Mouse (Mus musculus) forebrain, embryonic 12.5 days (tissue): ENCODE measurements around the gene Nmi. TPM values are rescaled to one million over a fixed set of nuclear protein-coding genes. Genes with fewer than 3 reads are reported as not detected.

Experiments used
- ATAC-seq: fragments of 200-750 bp; cut with Nextera tagmentation; 2 replicates; pipeline ENCODE4 v1.8.0; 2017; ENCODE audit warnings: moderate TSS enrichment; ENCODE audit not compliant: low FRiP score
- H3K27ac ChIP-seq: fragments of 300-500 bp; sonication (generic); 2 replicates; pipeline ENCODE4 v1.5.1; 2016; ENCODE audit warnings: mild to moderate bottlenecking
- H3K27me3 ChIP-seq: fragments of 300-500 bp; sonication (generic); 2 replicates; pipeline ENCODE4 v1.6.1; 2016; ENCODE audit warnings: mild to moderate bottlenecking
- H3K36me3 ChIP-seq: fragments of 300-500 bp; sonication (generic); replicated peaks from 2 replicates; pipeline ENCODE4 v1.6.1; 2016; ENCODE audit warnings: mild to moderate bottlenecking
- H3K4me1 ChIP-seq: fragments of 300-500 bp; sonication (generic); 2 replicates; pipeline ENCODE4 v1.6.1; 2016
- H3K4me2 ChIP-seq: fragments of 300-500 bp; sonication (generic); 2 replicates; pipeline ENCODE4 v1.6.1; 2016; ENCODE audit warnings: mild to moderate bottlenecking, moderate library complexity
- H3K4me3 ChIP-seq: fragments of 300-500 bp; sonication (generic); replicated peaks from 2 replicates; pipeline ENCODE4 v1.5.1; 2016; ENCODE audit warnings: mild to moderate bottlenecking
- H3K9ac ChIP-seq: fragments of 300-500 bp; sonication (generic); 2 replicates; pipeline ENCODE4 v1.6.1; 2016; ENCODE audit warnings: mild to moderate bottlenecking
- H3K9me3 ChIP-seq: fragments of 300-500 bp; sonication (generic); 2 replicates; pipeline ENCODE4 v1.6.1; 2016
- WGBS: fragments of 180-500 bp; shearing (Covaris S2); methylation state at CpG from one replicate; pipeline ENCODE4 v1.1.7; 2016; 5-methylcytosine and 5-hydroxymethylcytosine counted together
- polyA plus RNA-seq: library from polyadenylated mRNA; unstranded; fragments of >200 nt; fragmentation: Nextera tagmentation; extraction: Ambion mirVana; gene quantifications from 2 replicates; pipeline ENCODE4 v1.2.1, GENCODE M21; 2016

Gene Nmi
- polyA plus RNA-seq, 1 experiment from 2014 or later, result 4.8 TPM

GRCm38 (mm10) chr2:51937004-51937403 is 36.3 kb downstream of the Nmi start:
- ATAC-seq, result no peak
- 67% methylated on average over 6 of the region's 6 CpGs for WGBS
- H3K9me3 ChIP-seq, result no peaks in the 10 kb centered on the region
- no peak overlapping the region for H3K4me3 ChIP-seq
- H3K36me3 ChIP-seq, result no peaks in the 10 kb centered on the region
- no peak overlapping the region for H3K27ac ChIP-seq
- H3K4me1 ChIP-seq, result peaks cover 8% of the 10 kb centered on the region
- H3K4me2 ChIP-seq, result no peak overlapping the region
- peaks cover 7% of the 10 kb centered on the region for H3K27me3 ChIP-seq
- no peak overlapping the region for H3K9ac ChIP-seq

GRCm38 (mm10) chr2:51936585-51936984 is 36.7 kb downstream of the Nmi start:
- no peak for ATAC-seq
- H3K4me3 ChIP-seq, result no peak overlapping the region
- WGBS, result 82% methylated on average over 3 of the region's 3 CpGs

GRCm38 (mm10) chr2:51935921-51936320 is 37.4 kb downstream of the Nmi start:
- Histone ChIP-seq H3K36me3 (no peaks in the 10 kb centered on the region), H3K9me3 (no peaks in the 10 kb centered on the region), H3K4me1 (peaks cover 8% of the 10 kb centered on the region), H3K4me3 (no peak overlapping the region), H3K9ac (no peak overlapping the region), H3K27ac (no peak overlapping the region), H3K4me2 (no peak overlapping the region), H3K27me3 (peaks cover 7% of the 10 kb centered on the region)
- WGBS, result 94% methylated on average over 7 of the region's 7 CpGs
- no peak for ATAC-seq

More at GRCm38 (mm10) chr2:51936585-51936984, 36.7 kb downstream of the Nmi start:
- H3K27me3 ChIP-seq, result peaks cover 7% of the 10 kb centered on the region
- no peaks in the 10 kb centered on the region for H3K9me3 ChIP-seq
- H3K4me2 ChIP-seq, result no peak overlapping the region
- H3K4me1 ChIP-seq, result peaks cover 8% of the 10 kb centered on the region
- no peak overlapping the region for H3K9ac ChIP-seq
- H3K36me3 ChIP-seq, result no peaks in the 10 kb centered on the region
- H3K27ac ChIP-seq, result no peak overlapping the region

DNA sequence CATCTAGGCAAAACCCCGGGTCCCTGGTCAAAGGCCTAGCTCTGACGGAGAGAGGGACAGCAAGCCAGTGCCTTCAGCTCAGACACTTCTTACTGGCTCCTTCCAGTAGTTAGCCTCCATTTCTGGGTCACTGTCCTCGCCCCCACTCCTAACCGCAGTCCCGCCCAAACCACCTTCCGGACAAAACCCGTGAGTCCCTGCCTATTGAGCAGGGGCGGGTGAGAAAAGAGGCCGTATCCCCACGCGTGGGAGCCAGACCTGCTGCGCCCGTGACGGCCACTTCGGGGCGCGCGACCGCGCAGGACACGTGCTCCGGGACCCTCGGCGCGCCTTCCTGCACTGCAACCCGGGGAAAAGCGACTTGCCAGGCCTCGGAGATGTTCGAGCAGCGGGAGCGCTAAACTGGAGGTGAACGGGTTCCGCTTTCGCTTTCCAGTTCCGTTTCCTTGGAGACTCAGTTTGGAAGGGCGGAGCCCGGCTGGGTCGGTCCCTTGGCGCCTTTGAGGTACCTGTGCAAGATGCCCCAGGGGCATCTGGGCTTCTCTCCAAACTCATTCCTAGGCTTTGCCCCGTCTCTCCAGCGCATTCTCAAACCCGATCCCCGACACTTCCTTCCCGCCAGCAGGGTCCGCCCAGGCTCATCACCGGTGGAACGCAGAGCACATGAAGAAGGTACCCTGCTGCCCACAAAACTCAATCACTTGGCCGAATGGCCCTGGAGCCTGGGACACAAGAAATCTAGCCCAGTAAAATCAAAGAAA is 38.5 kb downstream of the Nmi start, which contains the start of gene Rbm43:
Gene Rbm43, minus strand, starts transcription at position 590 of the 761 bp plus-strand sequence.
- Histone ChIP-seq H3K9ac (peak within 1 kb of the TSS; percentile 56), H3K27ac (no peak within 1 kb of the TSS), H3K9me3 (no peaks in the 10 kb centered on the region), H3K4me3 (peak within 1 kb of the TSS; percentile 49), H3K4me2 (peak within 1 kb of the TSS; percentile 85), H3K36me3 (no peaks in the 10 kb centered on the region), H3K4me1 (peaks cover 8% of the 10 kb centered on the region), H3K27me3 (peaks cover 7% of the 10 kb centered on the region)
- ATAC-seq, result peak; percentile 91
- WGBS, result 2% methylated on average over 48 of the region's 48 CpGs

- peak overlapping the region; percentile 85 for H3K4me2 ChIP-seq
- 81% methylated on average over 11 of the region's 12 CpGs for WGBS
- no peaks in the 10 kb centered on the region for H3K9me3 ChIP-seq
- no peak overlapping the region for H3K27ac ChIP-seq
- H3K4me3 ChIP-seq, result no peak overlapping the region
- no peak for ATAC-seq
- H3K27me3 ChIP-seq, result peaks cover 7% of the 10 kb centered on the region
- H3K4me1 ChIP-seq, result peaks cover 8% of the 10 kb centered on the region
- no peak overlapping the region for H3K9ac ChIP-seq
- no peaks in the 10 kb centered on the region for H3K36me3 ChIP-seq
These were observed 39.8 kb downstream of the Nmi start for GRCm38 (mm10) chr2:51933341-51934134.

- no peak for ATAC-seq
- Histone ChIP-seq H3K4me2 (no peak overlapping the region), H3K27me3 (peaks cover 7% of the 10 kb centered on the region), H3K9ac (no peak overlapping the region), H3K4me3 (no peak overlapping the region), H3K27ac (no peak overlapping the region), H3K36me3 (no peaks in the 10 kb centered on the region), H3K4me1 (peaks cover 8% of the 10 kb centered on the region), H3K9me3 (no peaks in the 10 kb centered on the region)
- 99% methylated on average over 7 of the region's 7 CpGs for WGBS
These were observed 42.1 kb downstream of the Nmi start for GRCm38 (mm10) chr2:51931241-51931640.

DNA sequence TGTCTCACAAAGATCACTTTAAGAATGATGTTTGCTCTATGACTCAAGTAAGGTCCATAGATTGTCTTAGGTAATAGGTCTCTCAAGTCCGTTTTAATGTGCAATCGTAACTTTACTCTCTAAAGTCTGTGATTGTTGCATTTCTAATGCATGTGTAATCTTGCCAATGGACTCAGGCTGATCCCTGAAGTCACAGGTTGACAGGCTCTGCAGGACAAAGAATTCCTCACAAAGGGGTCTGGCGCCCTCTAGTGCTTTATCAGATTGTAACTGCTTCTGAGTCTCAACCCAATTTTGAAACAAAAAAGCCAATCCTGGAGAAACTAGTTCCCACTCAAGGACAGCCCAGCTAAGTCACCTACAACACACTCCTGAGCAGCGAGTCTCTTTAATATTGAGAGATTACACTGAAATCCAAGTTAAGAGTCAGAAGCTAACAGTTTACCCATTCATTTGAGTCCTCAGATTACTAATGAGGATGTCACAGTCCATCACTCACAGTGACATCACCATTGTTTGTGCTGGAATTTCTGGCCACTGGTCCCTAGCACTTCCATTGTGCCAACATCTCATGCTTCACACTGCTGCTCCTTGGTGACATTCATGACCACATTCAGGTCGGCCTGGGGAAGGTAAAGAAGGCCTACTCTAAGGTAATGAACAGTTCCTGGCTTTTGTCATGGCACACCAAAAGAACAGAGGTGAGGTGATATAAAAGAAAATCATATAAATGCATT is 58.2 kb downstream of the Nmi start:
- Histone ChIP-seq H3K36me3 (no peaks in the 10 kb centered on the region), H3K4me1 (peaks cover 4% of the 10 kb centered on the region; the same call in 1 of the 2 replicates), H3K4me2 (no peak overlapping the region), H3K9me3 (no peaks in the 10 kb centered on the region), H3K4me3 (no peak overlapping the region), H3K27ac (no peak overlapping the region), H3K27me3 (no peaks in the 10 kb centered on the region), H3K9ac (no peak overlapping the region)
- WGBS, result 13% methylated on average over 5 of the region's 5 CpGs
- ATAC-seq, result peak; percentile 68

- no peak overlapping the region for H3K4me3 ChIP-seq
- no peaks in the 10 kb centered on the region for H3K9me3 ChIP-seq
- H3K36me3 ChIP-seq, result no peaks in the 10 kb centered on the region
- peaks cover 4% of the 10 kb centered on the region; the same call in 1 of the 2 replicates for H3K4me1 ChIP-seq
- H3K9ac ChIP-seq, result no peak overlapping the region
- no peak overlapping the region for H3K27ac ChIP-seq
- 0 out of 2 replicates have a peak, but pooled peaks have one; percentile 30 for ATAC-seq
- 61% methylated on average over 7 of the region's 7 CpGs for WGBS
- H3K27me3 ChIP-seq, result no peaks in the 10 kb centered on the region
- no peak overlapping the region for H3K4me2 ChIP-seq
These were observed 58.8 kb downstream of the Nmi start for GRCm38 (mm10) chr2:51914532-51914931.

DNA sequence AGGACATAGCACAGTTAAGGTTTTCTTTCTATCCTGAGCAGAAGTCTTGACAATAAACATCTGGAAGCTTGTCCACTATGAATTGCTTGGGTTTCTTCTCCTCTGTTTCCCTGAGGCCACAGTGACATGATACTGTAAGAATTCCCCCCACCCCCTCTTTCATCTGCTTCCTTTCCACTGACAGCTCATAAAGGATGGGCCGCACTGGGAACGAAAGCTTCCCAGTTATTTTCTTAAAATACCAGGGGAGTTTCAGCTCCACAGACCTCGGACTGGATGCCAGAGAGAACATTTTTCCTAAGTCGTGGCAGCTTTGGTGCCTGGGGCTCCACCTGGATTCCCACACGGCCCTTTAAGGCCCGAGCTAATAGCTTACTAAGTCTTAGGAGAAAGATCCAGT is 60.6 kb downstream of the Nmi start:
- no peak overlapping the region for H3K4me3 ChIP-seq
- ATAC-seq, result no peak
- H3K27me3 ChIP-seq, result no peaks in the 10 kb centered on the region
- no peak overlapping the region for H3K4me2 ChIP-seq
- WGBS, result 71% methylated on average over 6 of the region's 6 CpGs
- H3K4me1 ChIP-seq, result peaks cover 4% of the 10 kb centered on the region; the same call in 1 of the 2 replicates
- no peaks in the 10 kb centered on the region for H3K36me3 ChIP-seq
- no peak overlapping the region for H3K9ac ChIP-seq
- no peak overlapping the region for H3K27ac ChIP-seq
- no peaks in the 10 kb centered on the region for H3K9me3 ChIP-seq

DNA sequence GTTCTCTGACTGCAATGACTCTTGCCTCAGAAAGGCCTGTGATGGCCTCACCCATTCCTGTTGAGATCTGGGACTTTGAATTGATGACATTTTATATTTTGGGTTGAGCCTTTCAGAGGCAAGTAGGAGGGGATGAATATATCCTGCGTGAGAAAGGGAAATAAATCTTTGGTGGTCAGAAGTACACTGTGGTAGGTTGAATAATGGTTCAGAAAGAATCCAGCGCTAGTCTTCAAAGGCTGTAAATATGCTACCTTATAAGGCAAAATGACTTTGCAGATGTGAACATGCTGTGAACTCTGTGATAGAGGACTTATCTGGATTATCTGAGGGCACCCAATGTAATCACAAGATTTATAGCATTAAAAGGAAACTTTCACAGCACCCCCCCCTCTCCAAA is 61.4 kb downstream of the Nmi start:
- no peak overlapping the region for H3K4me2 ChIP-seq
- H3K4me3 ChIP-seq, result no peak overlapping the region
- H3K36me3 ChIP-seq, result no peaks in the 10 kb centered on the region
- peaks cover 7% of the 10 kb centered on the region; the same call in 1 of the 2 replicates for H3K4me1 ChIP-seq
- no peaks in the 10 kb centered on the region for H3K27me3 ChIP-seq
- no peak overlapping the region for H3K27ac ChIP-seq
- WGBS, result 94% methylated on average over 2 of the region's 2 CpGs
- ATAC-seq, result no peak
- H3K9me3 ChIP-seq, result no peaks in the 10 kb centered on the region
- H3K9ac ChIP-seq, result no peak overlapping the region

GRCm38 (mm10) chr2:51907538-51908110 is 65.7 kb downstream of the Nmi start:
- H3K27ac ChIP-seq, result no peak overlapping the region
- no peaks in the 10 kb centered on the region for H3K27me3 ChIP-seq
- no peak for ATAC-seq
- H3K9me3 ChIP-seq, result no peaks in the 10 kb centered on the region
- no peak overlapping the region for H3K4me2 ChIP-seq
- 60% methylated on average over 4 of the region's 4 CpGs for WGBS
- H3K4me3 ChIP-seq, result no peak overlapping the region
- H3K36me3 ChIP-seq, result no peaks in the 10 kb centered on the region
- H3K4me1 ChIP-seq, result peaks cover 3% of the 10 kb centered on the region; the same call in 1 of the 2 replicates
- H3K9ac ChIP-seq, result no peak overlapping the region

DNA sequence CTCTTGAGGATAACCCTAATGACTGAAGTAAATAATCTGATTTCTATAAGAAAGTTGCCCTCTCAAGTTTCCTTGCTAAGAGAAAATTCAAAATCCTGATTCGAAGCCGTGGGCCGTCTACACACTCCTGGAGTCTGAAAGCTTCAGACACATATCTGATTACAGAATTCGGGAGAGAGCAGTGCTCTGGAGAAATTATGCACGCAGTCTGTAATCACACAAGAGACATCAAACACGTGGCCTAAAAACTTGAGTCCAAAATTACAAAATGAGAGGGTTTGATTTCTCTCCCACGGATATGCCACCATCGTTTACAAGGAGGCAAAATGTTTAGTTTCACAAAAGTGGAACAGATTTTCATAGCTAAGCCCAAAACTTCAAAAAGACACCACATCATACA is 67.7 kb downstream of the Nmi start:
- no peak overlapping the region for H3K9ac ChIP-seq
- no peaks in the 10 kb centered on the region for H3K9me3 ChIP-seq
- no peak overlapping the region for H3K4me3 ChIP-seq
- no peaks in the 10 kb centered on the region for H3K36me3 ChIP-seq
- peaks cover 3% of the 10 kb centered on the region; the same call in 1 of the 2 replicates for H3K4me1 ChIP-seq
- no peak overlapping the region for H3K4me2 ChIP-seq
- H3K27ac ChIP-seq, result no peak overlapping the region
- no peaks in the 10 kb centered on the region for H3K27me3 ChIP-seq
- ATAC-seq, result no peak
- 80% methylated on average over 8 of the region's 8 CpGs for WGBS
